Mouse (Mus musculus): ENCODE results near the gene Tspan4.

GRCm38 (mm10) chr7:141467230-141468030 is 7.6 kb upstream of the Tspan4 start, which contains the start of gene Cd151:
- no peak for TF ChIP-seq MAFK (IDR thresholded peaks at IDR 0.05; ENCODE audit: insufficient read depth, low read depth, low read length)
- TF ChIP-seq ZC3H11A (IDR thresholded peaks at IDR 0.05; ENCODE audit: borderline replicate concordance, low read depth, low read length) = no peak
- no peak for TF ChIP-seq HCFC1 (IDR thresholded peaks at IDR 0.05; ENCODE audit: borderline replicate concordance, insufficient read depth, low read length)
